ENCODE assay signal across 23 mouse cellular contexts in the genomic region with DNA sequence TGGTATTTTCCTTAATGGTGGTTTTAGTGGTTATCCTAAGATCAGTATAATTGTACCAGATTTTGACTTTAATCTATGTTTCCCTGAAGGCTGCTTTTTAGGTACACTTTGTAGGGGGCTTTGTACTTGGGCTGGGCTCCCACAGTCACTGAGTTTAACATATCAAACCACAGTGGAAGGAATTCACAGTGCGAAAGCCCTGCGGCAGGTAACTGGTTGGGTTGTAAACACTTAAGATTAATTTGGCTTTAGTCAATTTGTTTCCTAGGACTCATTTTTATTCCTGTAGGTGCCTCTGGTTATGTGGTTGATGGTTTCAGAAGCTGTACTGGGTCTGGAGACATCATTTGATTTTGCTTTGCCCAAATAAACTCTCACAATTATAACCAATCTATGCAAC. TPM values are rescaled to one million over a fixed set of nuclear protein-coding genes. Genes with fewer than 3 reads are reported as not detected.
DNase-seq lines count a peak whose midpoint lies in the region; ATAC-seq and TF ChIP-seq lines count a peak whose summit lies in the region.
"Had no signal": no experiment of that assay in that cellular context is flagged by ENCODE, and none has a peak within 500 bp of the region (broad histone marks: within the 10 kb centered on the region; RNA-seq: fewer than 3 reads in every experiment).

No protein-coding gene starts in this region.

- H3K4me1 ChIP-seq in kidney, adult 2 months (ENCODE audit: control insufficient read depth, insufficient read depth, low read length) = no peaks in the 10 kb centered on the region
- no peaks in the 10 kb centered on the region for H3K4me1 ChIP-seq in kidney, embryonic 16.5 days (ENCODE audit: insufficient read depth, low read length)
- H3K4me1 ChIP-seq in kidney, embryonic 15.5 days = no peaks in the 10 kb centered on the region
- H3K4me1 ChIP-seq: embryonic facial prominence, embryonic 15.5 days; hindbrain, embryonic 12.5 days; hindbrain, embryonic 15.5 days had no signal

- H3K27ac ChIP-seq in kidney, adult 2 months (ENCODE audit: insufficient read depth, low read depth, low read length) = peak overlapping the region; percentile 92; the same call in 1 of the 2 replicates
- no peak overlapping the region for H3K27ac ChIP-seq in kidney, embryonic 16.5 days (ENCODE audit: low read length)
- H3K27ac ChIP-seq in kidney, embryonic 15.5 days = no peak overlapping the region
- H3K27ac ChIP-seq: embryonic facial prominence, embryonic 15.5 days; gastrocnemius, adult 2 months; hindbrain, embryonic 12.5 days; hindbrain, embryonic 15.5 days had no signal

- 66% methylated on average over 2 of the region's 2 CpGs for WGBS in kidney, adult 2 months
- 77% methylated on average over 2 of the region's 2 CpGs for WGBS in kidney, embryonic 16.5 days
- 82% methylated on average over 2 of the region's 2 CpGs for WGBS in kidney, embryonic 15.5 days

- H3K9me3 ChIP-seq in kidney, embryonic 16.5 days (ENCODE audit: low read length) = no peaks in the 10 kb centered on the region
- no peaks in the 10 kb centered on the region for H3K9me3 ChIP-seq in kidney, embryonic 15.5 days (replicated peaks)
- H3K9me3 ChIP-seq: embryonic facial prominence, embryonic 15.5 days; hindbrain, embryonic 12.5 days; hindbrain, embryonic 15.5 days had no signal

- H3K4me2 ChIP-seq in kidney, embryonic 16.5 days (replicated peaks; ENCODE audit: low read depth, low read length) = no peak overlapping the region
- no peak overlapping the region for H3K4me2 ChIP-seq in kidney, embryonic 15.5 days
- H3K4me2 ChIP-seq: embryonic facial prominence, embryonic 15.5 days; heart, embryonic 11.5 days; hindbrain, embryonic 12.5 days; hindbrain, embryonic 15.5 days had no signal

- H3K9ac ChIP-seq in kidney, embryonic 16.5 days (replicated peaks; ENCODE audit: low read length) = no peak overlapping the region
- no peak overlapping the region for H3K9ac ChIP-seq in kidney, embryonic 15.5 days
- H3K9ac ChIP-seq: embryonic facial prominence, embryonic 15.5 days; forebrain, postnatal 0 days; hindbrain, embryonic 12.5 days; hindbrain, embryonic 15.5 days had no signal

- no peak for TF ChIP-seq POLR2A in kidney, adult 2 months (IDR thresholded peaks at IDR 0.05; ENCODE audit: low read depth, low read length)

- DNase-seq in kidney, adult 2 months = peak; percentile 55
- peak; percentile 29 for DNase-seq in kidney, postnatal 10 days
- DNase-seq in kidney, postnatal 36 days = peak; percentile 42 to 43
- no peak for DNase-seq in cerebellum, postnatal 4 days (ENCODE audit: low spot score in 2 of 2)
- DNase-seq: adrenal gland, adult 2 months; adrenal gland, postnatal 14 days; cerebellum, adult 11 months; cerebellum, adult 2 months; cerebellum, adult 9-11 months; cerebellum, postnatal 25 days; embryo, embryonic 11 days; forebrain, postnatal 0 days; gastrocnemius, adult 2 months; gastrocnemius, postnatal 14 days; heart, adult 11 months had no signal

- H3K27me3 ChIP-seq in kidney, adult 2 months (replicated peaks; ENCODE audit: control insufficient read depth, insufficient read depth, low read length) = no peaks in the 10 kb centered on the region
- H3K27me3 ChIP-seq in kidney, embryonic 16.5 days (ENCODE audit: insufficient read depth, low read length) = no peaks in the 10 kb centered on the region
- H3K27me3 ChIP-seq in kidney, embryonic 15.5 days = no peaks in the 10 kb centered on the region
- H3K27me3 ChIP-seq: embryonic facial prominence, embryonic 15.5 days; hindbrain, embryonic 12.5 days; hindbrain, embryonic 15.5 days had no signal

- no peak for ATAC-seq in kidney, embryonic 16.5 days (ENCODE audit: low FRiP score, low TSS enrichment)
- no peak for ATAC-seq in kidney, embryonic 15.5 days (replicated peaks; ENCODE audit: low FRiP score)
- ATAC-seq: CD4-positive, CD25-positive, alpha-beta regulatory T cell, adult 4 months; forebrain, embryonic 14.5 days; forebrain, postnatal 0 days had no signal

- H3K4me3 ChIP-seq in kidney, adult 2 months (ENCODE audit: insufficient read depth, low read depth, low read length) = no peak overlapping the region
- no peak overlapping the region for H3K4me3 ChIP-seq in kidney, embryonic 16.5 days (ENCODE audit: low read length)
- H3K4me3 ChIP-seq in kidney, embryonic 15.5 days (replicated peaks) = no peak overlapping the region
- H3K4me3 ChIP-seq: embryonic facial prominence, embryonic 15.5 days; gastrocnemius, adult 2 months; hindbrain, embryonic 12.5 days; hindbrain, embryonic 15.5 days had no signal

- no peaks in the 10 kb centered on the region for H3K36me3 ChIP-seq in kidney, adult 2 months (ENCODE audit: control insufficient read depth, insufficient read depth, low read length)
- no peaks in the 10 kb centered on the region for H3K36me3 ChIP-seq in kidney, embryonic 16.5 days (ENCODE audit: insufficient read depth, low read length)
- no peaks in the 10 kb centered on the region for H3K36me3 ChIP-seq in kidney, embryonic 15.5 days
- H3K36me3 ChIP-seq: embryonic facial prominence, embryonic 15.5 days; hindbrain, embryonic 12.5 days; hindbrain, embryonic 15.5 days had no signal

- TF ChIP-seq CTCF in kidney, adult 2 months (conservative IDR thresholded peaks at IDR 0.05; ENCODE audit: insufficient read depth, insufficient read length, low read depth, low read length) = no peak

RNA-seq across cellular contexts. Expression of a gene that starts 24.4 kb away (rescaled TPM):
- 7.6 and 11.7 TPM in 2 replicates for polyA plus RNA-seq in kidney, adult 2 months (2012; rRNA removed)
- polyA plus RNA-seq in kidney, embryonic 16.5 days (2015; fragmentation: Nextera tagmentation; extraction: Ambion mirVana) = 0.35 and 0.36 TPM in 2 replicates
- 0.16 and 0.17 TPM in 2 replicates for polyA plus RNA-seq in kidney, embryonic 15.5 days (2015; fragmentation: Nextera tagmentation; extraction: Ambion mirVana)
- polyA plus RNA-seq: adrenal gland, adult 2 months; CD4-positive, CD25-positive, alpha-beta regulatory T cell, adult 4 months had no signal

RNA-seq across cellular contexts. Expression of a gene that starts 49.4 kb away (rescaled TPM):
- polyA plus RNA-seq in kidney, adult 2 months (2012; rRNA removed) = 19.8 and 21.2 TPM in 2 replicates
- polyA plus RNA-seq in kidney, embryonic 16.5 days (2015; fragmentation: Nextera tagmentation; extraction: Ambion mirVana) = 16.0 and 16.1 TPM in 2 replicates
- 11.4 and 12.4 TPM in 2 replicates for polyA plus RNA-seq in kidney, embryonic 15.5 days (2015; fragmentation: Nextera tagmentation; extraction: Ambion mirVana)
- polyA plus RNA-seq: CD4-positive, CD25-positive, alpha-beta regulatory T cell, adult 4 months had no signal

Comparison
In these comparisons a context has a peak if more than half of its experiments do, and no peak if none do; other contexts are left out.
1. DNase-seq: peak in kidney, adult 2 months (single experiment), kidney, postnatal 10 days (single experiment) and kidney, postnatal 36 days (2 of 2); none in cerebellum, postnatal 4 days (0 of 2).